Mouse (Mus musculus) neural tube, embryonic 15.5 days (tissue): ENCODE measurements at regions not wholly inside any gene's neighbourhood (a gene's known extent, or its start where the extent isn't known, plus 50 kb on each side); places are given as distances from the start of the nearest gene placed in this dataset.
A peak's percentile ranks its signal among the peaks of the same experiment; 100 is the strongest.

ENCODE experiments used
- ATAC-seq: fragments of 200-750 bp; cut with Nextera tagmentation; 2 replicates; pipeline ENCODE4 v1.8.0; 2017; ENCODE audit warnings: mild to moderate bottlenecking, moderate TSS enrichment, moderate library complexity; ENCODE audit not compliant: low FRiP score
- H3K27ac ChIP-seq: fragments of 300-500 bp; sonication (generic); replicated peaks from 2 replicates; pipeline ENCODE4 v1.5.1; 2015; ENCODE audit warnings: mild to moderate bottlenecking, inconsistent platforms
- H3K27me3 ChIP-seq: fragments of 300-500 bp; sonication (generic); replicated peaks from 2 replicates; pipeline ENCODE4 v1.6.1; 2015; ENCODE audit warnings: inconsistent platforms
- H3K36me3 ChIP-seq: fragments of 300-500 bp; sonication (generic); 2 replicates; pipeline ENCODE4 v1.6.1; 2015; ENCODE audit warnings: inconsistent platforms
- H3K4me1 ChIP-seq: fragments of 300-500 bp; sonication (generic); 2 replicates; pipeline ENCODE4 v1.6.1; 2015; ENCODE audit warnings: inconsistent platforms
- H3K4me2 ChIP-seq: fragments of 300-500 bp; sonication (generic); 2 replicates; pipeline ENCODE4 v1.6.1; 2015; ENCODE audit warnings: inconsistent platforms, mild to moderate bottlenecking, moderate library complexity
- H3K4me3 ChIP-seq: fragments of 300-500 bp; sonication (generic); replicated peaks from 2 replicates; pipeline ENCODE4 v1.5.1; 2015; ENCODE audit warnings: mild to moderate bottlenecking, inconsistent platforms
- H3K9ac ChIP-seq: fragments of 300-500 bp; sonication (generic); replicated peaks from 2 replicates; pipeline ENCODE4 v1.6.1; 2015; ENCODE audit warnings: mild to moderate bottlenecking, inconsistent platforms
- H3K9me3 ChIP-seq: fragments of 300-500 bp; sonication (generic); replicated peaks from 2 replicates; pipeline ENCODE4 v1.6.1; 2016; ENCODE audit warnings: inconsistent platforms
- WGBS: fragments of 180-500 bp; shearing (Covaris S2); methylation state at CpG from one replicate; pipeline ENCODE4 v1.1.7; 2015; ENCODE audit warnings: mixed read lengths; 5-methylcytosine and 5-hydroxymethylcytosine counted together

DNA sequence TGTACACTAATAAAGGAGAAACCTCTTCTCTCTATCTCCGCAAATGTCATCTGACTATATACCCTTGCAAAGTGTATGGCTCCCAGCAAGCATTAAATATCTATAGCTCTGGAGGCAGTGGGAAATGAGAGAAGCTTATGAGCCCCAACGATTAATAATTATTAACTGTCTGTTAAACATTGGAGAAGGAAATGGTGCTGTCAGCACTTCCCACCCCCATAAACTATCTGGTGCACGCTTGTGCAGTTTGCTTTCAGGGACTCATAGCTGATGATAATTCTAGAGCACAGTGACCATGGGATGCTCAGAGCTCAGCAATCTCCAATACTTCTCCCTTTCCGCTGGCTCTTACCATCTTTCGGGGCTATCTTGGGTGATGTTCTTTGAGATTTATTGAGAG, 541.2 kb downstream of the Grxcr1 start:
- no peak for ATAC-seq
- Histone ChIP-seq H3K27ac (no peak overlapping the region), H3K9ac (no peak overlapping the region), H3K4me2 (no peak overlapping the region), H3K27me3 (no peaks in the 10 kb centered on the region), H3K9me3 (no peaks in the 10 kb centered on the region), H3K4me1 (no peaks in the 10 kb centered on the region), H3K36me3 (no peaks in the 10 kb centered on the region), H3K4me3 (no peak overlapping the region)
- 88% methylated on average over 5 of the region's 5 CpGs for WGBS

DNA sequence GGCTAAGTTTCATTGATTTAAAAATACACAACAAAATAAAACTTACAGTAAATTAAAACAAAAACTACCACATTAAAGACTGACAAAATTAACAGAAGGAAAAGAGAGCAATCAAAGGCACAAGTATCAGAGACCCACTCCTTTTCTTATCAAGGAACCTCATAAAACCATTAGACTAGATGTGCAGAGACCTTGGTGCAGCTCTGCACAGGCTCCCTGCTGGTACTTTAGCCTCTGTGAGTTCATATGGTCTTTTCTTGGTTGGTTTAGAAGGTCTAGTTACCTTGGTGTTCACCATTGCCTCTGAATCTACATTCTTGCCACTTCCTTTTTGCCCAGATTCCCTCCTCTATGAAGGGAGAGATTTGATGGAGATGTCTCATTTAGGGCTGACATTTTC, 544.2 kb downstream of the Grxcr1 start:
- Histone ChIP-seq H3K27ac (no peak overlapping the region), H3K9ac (no peak overlapping the region), H3K36me3 (no peaks in the 10 kb centered on the region), H3K9me3 (no peaks in the 10 kb centered on the region), H3K4me3 (no peak overlapping the region), H3K4me2 (no peak overlapping the region), H3K4me1 (no peaks in the 10 kb centered on the region), H3K27me3 (no peaks in the 10 kb centered on the region)
- no peak for ATAC-seq

DNA sequence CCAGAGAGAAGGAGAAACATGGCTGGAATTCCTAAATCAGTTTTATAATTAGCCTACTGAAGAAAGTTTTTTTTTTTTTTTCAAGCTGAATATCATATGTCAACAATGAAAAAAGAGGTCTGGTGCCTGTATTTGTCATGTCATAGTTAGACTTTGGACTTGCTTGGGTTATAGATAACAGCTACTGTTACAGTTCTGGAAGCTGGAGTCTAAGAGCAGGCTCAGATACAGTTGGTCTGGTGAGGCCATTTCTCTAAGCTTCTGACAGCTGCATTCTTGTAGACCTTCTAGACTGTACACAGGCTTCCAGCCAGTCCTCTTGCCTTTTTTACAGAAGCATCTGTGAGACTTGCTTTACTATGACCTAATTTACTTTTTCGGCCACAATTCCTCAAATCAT, 546.9 kb downstream of the Grxcr1 start:
- Histone ChIP-seq H3K4me1 (no peaks in the 10 kb centered on the region), H3K27ac (no peak overlapping the region), H3K27me3 (no peaks in the 10 kb centered on the region), H3K4me3 (no peak overlapping the region), H3K36me3 (no peaks in the 10 kb centered on the region), H3K4me2 (no peak overlapping the region), H3K9me3 (no peaks in the 10 kb centered on the region), H3K9ac (no peak overlapping the region)
- no peak for ATAC-seq
- 95% methylated on average over 1 of the region's 1 CpGs for WGBS

DNA sequence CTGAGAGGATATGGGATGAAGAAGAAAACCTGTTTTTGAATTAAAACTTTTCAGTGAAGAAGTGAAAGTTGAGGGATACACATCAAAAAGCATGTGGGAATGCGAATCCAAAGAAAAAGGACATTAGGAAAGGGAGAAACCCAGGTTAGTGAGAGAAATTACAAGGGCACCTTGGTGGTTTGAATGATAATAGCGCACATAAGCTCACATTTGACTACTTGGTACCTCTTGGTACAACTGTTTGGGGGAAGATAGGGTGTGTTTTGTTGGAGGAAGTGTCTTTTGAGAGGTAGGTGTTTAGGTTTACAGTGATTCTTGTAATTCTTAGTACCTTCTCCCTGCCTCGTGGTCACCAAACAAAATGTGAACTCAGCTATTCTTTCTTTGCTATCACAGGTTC, 560.8 kb downstream of the Grxcr1 start:
- Histone ChIP-seq H3K27me3 (no peaks in the 10 kb centered on the region), H3K4me1 (no peaks in the 10 kb centered on the region), H3K4me2 (no peak overlapping the region), H3K9ac (no peak overlapping the region), H3K27ac (no peak overlapping the region), H3K4me3 (no peak overlapping the region), H3K36me3 (no peaks in the 10 kb centered on the region), H3K9me3 (no peaks in the 10 kb centered on the region)
- whole genome bisulfite sequencing, result 87% methylated on average over 3 of the region's 3 CpGs
- ATAC-seq, result no peak

DNA sequence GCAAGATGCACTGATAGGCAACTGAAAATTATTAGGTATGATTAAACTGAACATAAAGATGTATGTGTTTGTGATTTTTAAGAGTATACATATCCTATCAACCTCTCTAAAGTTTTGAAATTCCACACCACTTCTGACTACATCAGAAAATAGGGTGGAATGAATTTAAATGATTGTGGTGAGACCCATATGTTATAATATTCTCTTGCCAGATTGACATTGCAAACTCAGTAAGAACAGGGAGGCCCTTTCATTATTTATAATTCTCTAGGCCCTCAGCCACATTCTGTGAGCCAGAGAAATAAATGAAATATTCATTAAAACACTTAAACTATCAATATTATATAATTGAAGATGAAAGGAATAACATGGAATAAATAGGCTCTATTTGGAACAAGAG, 586.8 kb downstream of the Grxcr1 start:
- H3K36me3 ChIP-seq, result no peaks in the 10 kb centered on the region
- no peak overlapping the region for H3K4me3 ChIP-seq
- H3K9ac ChIP-seq, result no peak overlapping the region
- H3K4me1 ChIP-seq, result no peaks in the 10 kb centered on the region
- no peaks in the 10 kb centered on the region for H3K27me3 ChIP-seq
- H3K4me2 ChIP-seq, result no peak overlapping the region
- no peak overlapping the region for H3K27ac ChIP-seq
- ATAC-seq, result no peak
- no peaks in the 10 kb centered on the region for H3K9me3 ChIP-seq

DNA sequence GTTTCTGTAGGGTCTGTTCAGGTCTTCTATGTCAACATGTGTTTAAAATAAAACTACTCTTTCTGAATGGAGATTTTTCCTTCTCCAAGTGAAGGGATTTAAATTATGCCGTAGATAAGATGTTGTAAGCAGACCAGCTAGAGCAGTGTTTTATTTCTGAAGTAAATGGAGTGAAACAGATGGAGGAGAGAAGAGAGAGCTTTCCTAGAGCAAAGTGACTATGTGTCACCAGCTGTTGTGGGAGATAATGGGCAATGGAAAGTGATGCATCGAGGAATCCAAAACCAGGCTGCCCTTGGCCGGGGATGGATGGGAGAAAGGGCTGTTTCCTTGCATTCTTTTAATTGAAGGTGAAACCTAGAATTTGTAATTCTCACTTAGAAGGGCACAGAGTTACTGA, 603.8 kb downstream of the Grxcr1 start:
- Histone ChIP-seq H3K4me3 (no peak overlapping the region), H3K27me3 (no peaks in the 10 kb centered on the region), H3K36me3 (no peaks in the 10 kb centered on the region), H3K27ac (no peak overlapping the region), H3K4me1 (no peaks in the 10 kb centered on the region), H3K9me3 (no peaks in the 10 kb centered on the region), H3K4me2 (no peak overlapping the region), H3K9ac (no peak overlapping the region)
- 67% methylated on average over 3 of the region's 3 CpGs for WGBS
- peak; percentile 55; the same call in 1 of the 2 replicates for ATAC-seq

DNA sequence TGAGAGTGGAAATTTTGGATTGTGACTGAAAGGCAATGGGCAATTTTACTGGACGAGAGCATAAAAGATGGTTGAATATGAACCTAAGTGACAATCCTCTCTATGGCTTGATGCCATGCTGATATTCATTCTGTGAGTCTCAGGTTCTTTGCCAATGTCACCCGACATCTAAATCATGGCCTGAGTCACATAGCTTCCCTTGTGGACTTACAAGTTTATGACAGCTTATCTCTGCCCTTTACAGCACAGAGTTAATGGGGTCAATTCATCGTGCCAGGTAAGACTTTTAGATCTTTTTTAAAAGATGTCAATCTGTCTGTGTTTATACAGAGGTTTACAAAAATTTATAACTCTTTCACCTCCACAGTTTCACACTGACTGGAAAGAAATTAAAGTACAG, 641.2 kb downstream of the Grxcr1 start:
- no peak for ATAC-seq
- Histone ChIP-seq H3K9ac (no peak overlapping the region), H3K27ac (no peak overlapping the region), H3K4me2 (no peak overlapping the region), H3K9me3 (no peaks in the 10 kb centered on the region), H3K4me3 (no peak overlapping the region), H3K27me3 (no peaks in the 10 kb centered on the region), H3K4me1 (no peaks in the 10 kb centered on the region), H3K36me3 (no peaks in the 10 kb centered on the region)
- 88% methylated on average over 3 of the region's 3 CpGs for WGBS

DNA sequence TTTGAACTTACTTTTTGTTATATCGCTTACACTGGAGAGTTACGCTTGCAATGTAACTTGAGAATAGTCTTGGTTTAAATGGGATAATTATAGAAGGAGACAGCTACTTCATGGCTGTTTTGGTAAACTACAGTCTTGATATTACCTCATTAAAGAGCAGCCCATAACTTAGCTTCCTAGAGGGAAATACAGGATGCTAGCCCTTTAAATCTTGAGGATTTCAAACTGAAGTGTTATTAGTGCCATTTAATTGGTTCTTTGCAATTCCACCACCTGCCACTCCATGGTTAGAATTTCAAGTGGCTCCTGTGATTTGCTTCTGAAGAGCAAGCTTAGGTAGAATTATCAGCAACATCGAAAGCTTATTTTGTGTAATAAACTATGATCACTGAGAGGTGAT, 640.1 kb downstream of the Kctd8 start:
- ATAC-seq, result no peak
- Histone ChIP-seq H3K9ac (no peak overlapping the region), H3K4me1 (no peaks in the 10 kb centered on the region), H3K36me3 (no peaks in the 10 kb centered on the region), H3K4me3 (no peak overlapping the region), H3K4me2 (no peak overlapping the region), H3K27ac (no peak overlapping the region), H3K27me3 (no peaks in the 10 kb centered on the region), H3K9me3 (no peaks in the 10 kb centered on the region)
- WGBS, result 71% methylated on average over 3 of the region's 3 CpGs

DNA sequence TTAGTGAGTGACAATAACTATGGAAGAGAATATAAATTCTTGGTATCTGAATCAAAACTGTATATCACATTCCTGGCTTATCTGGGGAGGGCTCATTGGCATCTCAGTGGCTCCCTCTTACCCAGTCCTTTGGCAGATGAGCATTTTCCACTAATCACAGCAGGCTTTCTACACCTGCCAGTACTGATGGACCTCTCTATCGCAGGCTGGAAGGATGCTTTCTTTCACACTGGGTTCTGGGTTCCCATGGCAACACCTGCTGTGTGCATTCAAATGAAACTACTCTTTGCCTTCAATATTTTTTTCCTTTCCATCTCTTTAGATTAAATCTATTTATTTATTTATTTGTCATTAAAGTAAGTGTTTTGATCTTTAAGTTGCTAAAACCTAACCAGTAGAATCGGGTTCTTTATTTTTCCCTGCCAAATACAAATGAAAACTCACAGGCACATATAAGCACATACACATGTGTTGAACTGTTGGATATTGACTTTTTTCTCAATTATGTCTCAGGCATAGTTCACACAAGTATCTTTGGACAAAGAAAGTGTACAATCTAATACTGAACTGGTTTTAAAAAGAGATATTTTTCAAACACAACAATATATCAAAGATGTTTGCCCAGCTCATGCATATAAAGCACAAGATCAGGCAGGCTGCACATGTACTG, 635.9 kb downstream of the Kctd8 start:
- Histone ChIP-seq H3K9me3 (no peaks in the 10 kb centered on the region), H3K4me3 (no peak overlapping the region), H3K27me3 (no peaks in the 10 kb centered on the region), H3K36me3 (no peaks in the 10 kb centered on the region), H3K4me1 (no peaks in the 10 kb centered on the region), H3K27ac (no peak overlapping the region), H3K9ac (no peak overlapping the region), H3K4me2 (no peak overlapping the region)
- ATAC-seq, result peak; percentile 72; the same call in 1 of the 2 replicates
- 42% methylated on average over 2 of the region's 2 CpGs for WGBS

DNA sequence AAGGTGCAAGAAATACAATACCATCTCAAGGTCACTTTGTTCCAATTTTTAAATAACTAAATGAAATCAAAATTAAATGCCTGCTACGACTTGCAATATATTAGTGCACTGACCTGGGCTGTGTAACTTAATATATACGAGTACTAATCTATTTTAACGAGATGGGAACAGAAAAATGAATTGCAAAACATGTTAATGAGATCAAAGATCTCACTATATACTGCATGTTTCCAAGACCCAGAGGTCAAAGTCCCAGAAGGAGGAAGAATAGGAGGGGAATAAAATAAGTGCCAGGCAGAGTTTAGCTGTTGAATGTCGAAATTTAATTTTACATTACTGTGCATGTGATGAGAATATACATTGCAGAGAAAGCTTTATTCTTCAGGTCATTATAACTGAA, 614.7 kb downstream of the Kctd8 start:
- H3K4me2 ChIP-seq, result no peak overlapping the region
- no peak for ATAC-seq
- H3K4me1 ChIP-seq, result no peaks in the 10 kb centered on the region
- H3K27me3 ChIP-seq, result no peaks in the 10 kb centered on the region
- no peak overlapping the region for H3K9ac ChIP-seq
- H3K4me3 ChIP-seq, result no peak overlapping the region
- 83% methylated on average over 4 of the region's 4 CpGs for WGBS
- H3K9me3 ChIP-seq, result no peaks in the 10 kb centered on the region
- H3K36me3 ChIP-seq, result no peaks in the 10 kb centered on the region
- no peak overlapping the region for H3K27ac ChIP-seq

DNA sequence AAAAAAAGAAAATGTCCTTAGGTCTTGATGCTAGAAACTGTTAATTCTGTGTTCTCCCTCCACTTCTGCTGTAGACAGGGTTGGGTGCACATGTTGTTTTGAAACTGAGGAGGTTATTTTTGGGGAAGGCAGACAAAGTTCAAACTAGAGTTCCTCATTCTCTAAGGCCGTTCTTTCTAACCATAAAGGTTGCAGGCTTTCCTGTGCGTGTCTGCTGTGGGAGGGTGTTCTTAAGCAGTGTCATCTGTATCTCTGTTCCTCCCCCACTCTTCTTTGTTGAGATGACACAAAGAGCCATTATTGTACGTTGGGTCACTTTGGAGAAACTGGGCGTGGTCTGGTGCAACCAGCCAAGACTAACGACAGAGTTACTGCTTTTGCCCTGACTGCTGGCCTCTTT, 606.3 kb downstream of the Kctd8 start:
- H3K27ac ChIP-seq, result no peak overlapping the region
- H3K4me1 ChIP-seq, result no peaks in the 10 kb centered on the region
- H3K27me3 ChIP-seq, result no peaks in the 10 kb centered on the region
- no peak for ATAC-seq
- no peak overlapping the region for H3K4me3 ChIP-seq
- 14% methylated on average over 5 of the region's 5 CpGs for WGBS
- no peak overlapping the region for H3K4me2 ChIP-seq
- H3K9ac ChIP-seq, result no peak overlapping the region
- no peaks in the 10 kb centered on the region for H3K9me3 ChIP-seq
- no peaks in the 10 kb centered on the region for H3K36me3 ChIP-seq

DNA sequence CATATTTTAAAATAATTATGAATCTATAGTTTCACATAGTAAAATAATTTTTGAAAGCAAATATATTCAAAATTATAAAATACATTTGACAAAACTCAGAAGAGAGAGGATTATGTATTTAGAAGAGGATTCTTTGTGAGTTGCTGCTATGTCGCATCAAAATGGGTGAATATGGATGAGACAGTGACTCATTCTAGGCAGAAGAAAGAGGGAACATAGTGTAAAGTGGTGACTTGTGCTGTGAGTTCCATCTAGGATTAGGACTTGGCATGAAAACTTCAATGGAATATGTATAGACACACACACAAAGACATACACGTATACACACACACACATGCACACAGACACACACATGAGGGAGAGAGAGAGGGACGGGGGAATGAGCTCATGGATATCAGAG, 591.0 kb downstream of the Kctd8 start:
- WGBS, result 92% methylated on average over 3 of the region's 3 CpGs
- H3K36me3 ChIP-seq, result no peaks in the 10 kb centered on the region
- no peaks in the 10 kb centered on the region for H3K9me3 ChIP-seq
- no peaks in the 10 kb centered on the region for H3K4me1 ChIP-seq
- no peak overlapping the region for H3K9ac ChIP-seq
- H3K4me2 ChIP-seq, result no peak overlapping the region
- H3K27me3 ChIP-seq, result no peaks in the 10 kb centered on the region
- no peak for ATAC-seq
- H3K4me3 ChIP-seq, result no peak overlapping the region
- H3K27ac ChIP-seq, result no peak overlapping the region

DNA sequence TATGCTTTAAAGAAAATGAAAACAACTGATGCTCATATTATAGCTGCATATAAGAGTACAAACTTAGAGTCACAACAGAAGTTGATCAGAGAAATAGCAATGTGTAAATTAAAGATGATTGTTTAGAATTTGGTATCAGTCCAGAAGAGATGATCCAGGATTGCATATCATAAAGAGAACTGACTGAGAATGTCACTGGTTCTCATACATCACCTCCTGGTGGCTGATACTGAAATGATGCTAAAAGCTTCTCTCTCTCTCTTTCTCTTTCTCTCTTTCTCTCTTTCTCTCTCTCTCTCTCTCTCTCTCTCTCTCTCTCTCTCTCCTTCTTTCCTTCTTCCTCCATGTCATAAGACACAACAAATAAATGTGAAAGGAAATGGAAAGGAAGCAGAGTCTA, 588.5 kb downstream of the Kctd8 start:
- no peaks in the 10 kb centered on the region for H3K27me3 ChIP-seq
- H3K9me3 ChIP-seq, result no peaks in the 10 kb centered on the region
- H3K4me2 ChIP-seq, result no peak overlapping the region
- H3K9ac ChIP-seq, result no peak overlapping the region
- H3K36me3 ChIP-seq, result no peaks in the 10 kb centered on the region
- no peak for ATAC-seq
- H3K27ac ChIP-seq, result no peak overlapping the region
- no peaks in the 10 kb centered on the region for H3K4me1 ChIP-seq
- H3K4me3 ChIP-seq, result no peak overlapping the region
